Mouse (Mus musculus): ENCODE results near the gene Kyat1. TPM values are rescaled to one million over a fixed set of nuclear protein-coding genes. Genes with fewer than 3 reads are reported as not detected.

Gene Kyat1
- polyA plus RNA-seq, 1 experiment from 2014 or later = 11.4 TPM

- WGBS = 67% methylated on average over 7 of the region's 7 CpGs
- H3K27me3 ChIP-seq (ENCODE audit: control insufficient read depth, insufficient read depth, low read length) = no peaks in the 10 kb centered on the region
- H3K9ac ChIP-seq (ENCODE audit: low read depth, low read length) = no peak overlapping the region
- no peaks in the 10 kb centered on the region for H3K9me3 ChIP-seq (ENCODE audit: control insufficient read depth, low read length)
- ATAC-seq (ENCODE audit: low FRiP score, low TSS enrichment) = no peak
- H3K4me1 ChIP-seq (ENCODE audit: control insufficient read depth, insufficient read depth, low read length) = peaks cover 9% of the 10 kb centered on the region; the same call in 1 of the 2 replicates
- H3K4me3 ChIP-seq (ENCODE audit: low read length) = no peak overlapping the region
- H3K36me3 ChIP-seq (ENCODE audit: control insufficient read depth, insufficient read depth, low read length) = peaks cover 71% of the 10 kb centered on the region
- H3K4me2 ChIP-seq (replicated peaks; ENCODE audit: low read depth, low read length) = no peak overlapping the region
- no peak overlapping the region for H3K27ac ChIP-seq (ENCODE audit: low read depth, low read length)
Observed at GRCm38 (mm10) chr2:30244595-30245178, 39.0 kb upstream of the Kyat1 start.

GRCm38 (mm10) chr2:30243391-30243790, 37.7 kb upstream of the Kyat1 start:
- ATAC-seq (ENCODE audit: low FRiP score, low TSS enrichment) = no peak
- Histone ChIP-seq H3K27ac (ENCODE audit: low read depth, low read length) (no peak overlapping the region), H3K4me1 (ENCODE audit: control insufficient read depth, insufficient read depth, low read length) (peaks cover 22% of the 10 kb centered on the region), H3K4me3 (ENCODE audit: low read length) (no peak overlapping the region), H3K9ac (ENCODE audit: low read depth, low read length) (no peak overlapping the region), H3K4me2 (replicated peaks; ENCODE audit: low read depth, low read length) (no peak overlapping the region), H3K9me3 (ENCODE audit: control insufficient read depth, low read length) (no peaks in the 10 kb centered on the region), H3K27me3 (ENCODE audit: control insufficient read depth, insufficient read depth, low read length) (no peaks in the 10 kb centered on the region), H3K36me3 (ENCODE audit: control insufficient read depth, insufficient read depth, low read length) (peaks cover 60% of the 10 kb centered on the region)
- WGBS = 83% methylated on average over 4 of the region's 4 CpGs

- no peak overlapping the region for H3K4me2 ChIP-seq (replicated peaks; ENCODE audit: low read depth, low read length)
- 42% methylated on average over 4 of the region's 4 CpGs for WGBS
- H3K27me3 ChIP-seq (ENCODE audit: control insufficient read depth, insufficient read depth, low read length) = no peaks in the 10 kb centered on the region
- ATAC-seq (ENCODE audit: low FRiP score, low TSS enrichment) = no peak
- H3K9ac ChIP-seq (ENCODE audit: low read depth, low read length) = no peak overlapping the region
- no peak overlapping the region for H3K27ac ChIP-seq (ENCODE audit: low read depth, low read length)
- H3K4me1 ChIP-seq (ENCODE audit: control insufficient read depth, insufficient read depth, low read length) = peaks cover 23% of the 10 kb centered on the region
- H3K4me3 ChIP-seq (ENCODE audit: low read length) = no peak overlapping the region
- H3K36me3 ChIP-seq (ENCODE audit: control insufficient read depth, insufficient read depth, low read length) = peaks cover 54% of the 10 kb centered on the region
- H3K9me3 ChIP-seq (ENCODE audit: control insufficient read depth, low read length) = no peaks in the 10 kb centered on the region
Observed at GRCm38 (mm10) chr2:30242509-30242908, 36.9 kb upstream of the Kyat1 start.

- H3K4me2 ChIP-seq (replicated peaks; ENCODE audit: low read depth, low read length) = 0 out of 2 replicates have a peak within 1 kb of the TSS, but pooled peaks have one; percentile 2
- H3K4me3 ChIP-seq (ENCODE audit: low read length) = no peak within 1 kb of the TSS
- H3K27me3 ChIP-seq (ENCODE audit: control insufficient read depth, insufficient read depth, low read length) = no peaks in the 10 kb centered on the region
- no peaks in the 10 kb centered on the region for H3K9me3 ChIP-seq (ENCODE audit: control insufficient read depth, low read length)
- peak within 1 kb of the TSS; percentile 86 for H3K9ac ChIP-seq (ENCODE audit: low read depth, low read length)
- 82% methylated on average over 2 of the region's 2 CpGs for WGBS
- H3K36me3 ChIP-seq (ENCODE audit: control insufficient read depth, insufficient read depth, low read length) = peaks cover 46% of the 10 kb centered on the region
- ATAC-seq (ENCODE audit: low FRiP score, low TSS enrichment) = no peak
- peak within 1 kb of the TSS; percentile 37; the same call in 1 of the 2 replicates for H3K27ac ChIP-seq (ENCODE audit: low read depth, low read length)
- H3K4me1 ChIP-seq (ENCODE audit: control insufficient read depth, insufficient read depth, low read length) = peaks cover 29% of the 10 kb centered on the region
Observed at GRCm38 (mm10) chr2:30240267-30240666, 34.6 kb upstream of the Kyat1 start, which contains the start of gene Gm28035. Gm28035 (plus strand) TSS chr2:30240567.

GRCm38 (mm10) chr2:30239777-30240176, 34.1 kb upstream of the Kyat1 start:
- ATAC-seq (ENCODE audit: low FRiP score, low TSS enrichment) = no peak
- Histone ChIP-seq H3K4me3 (ENCODE audit: low read length) (no peak overlapping the region), H3K36me3 (ENCODE audit: control insufficient read depth, insufficient read depth, low read length) (peaks cover 44% of the 10 kb centered on the region), H3K27ac (ENCODE audit: low read depth, low read length) (peak overlapping the region; percentile 37; the same call in 1 of the 2 replicates), H3K9ac (ENCODE audit: low read depth, low read length) (peak overlapping the region; percentile 86), H3K9me3 (ENCODE audit: control insufficient read depth, low read length) (no peaks in the 10 kb centered on the region), H3K4me1 (ENCODE audit: control insufficient read depth, insufficient read depth, low read length) (peaks cover 29% of the 10 kb centered on the region), H3K27me3 (ENCODE audit: control insufficient read depth, insufficient read depth, low read length) (no peaks in the 10 kb centered on the region), H3K4me2 (replicated peaks; ENCODE audit: low read depth, low read length) (0 out of 2 replicates have a peak overlapping the region, but pooled peaks have one; percentile 2)
- WGBS = 70% methylated on average over 4 of the region's 4 CpGs

- peak overlapping the region; percentile 76 for H3K4me3 ChIP-seq (ENCODE audit: low read length)
- H3K27ac ChIP-seq (ENCODE audit: low read depth, low read length) = peak overlapping the region; percentile 24; the same call in 1 of the 2 replicates
- no peak for ATAC-seq (ENCODE audit: low FRiP score, low TSS enrichment)
- no peaks in the 10 kb centered on the region for H3K27me3 ChIP-seq (ENCODE audit: control insufficient read depth, insufficient read depth, low read length)
- H3K4me1 ChIP-seq (ENCODE audit: control insufficient read depth, insufficient read depth, low read length) = peaks cover 26% of the 10 kb centered on the region
- WGBS = 66% methylated on average over 3 of the region's 3 CpGs
- H3K9ac ChIP-seq (ENCODE audit: low read depth, low read length) = peak overlapping the region; percentile 86
- H3K9me3 ChIP-seq (ENCODE audit: control insufficient read depth, low read length) = no peaks in the 10 kb centered on the region
- H3K4me2 ChIP-seq (replicated peaks; ENCODE audit: low read depth, low read length) = peak overlapping the region; percentile 72
- peaks cover 37% of the 10 kb centered on the region for H3K36me3 ChIP-seq (ENCODE audit: control insufficient read depth, insufficient read depth, low read length)
Observed at GRCm38 (mm10) chr2:30238906-30239465, 33.3 kb upstream of the Kyat1 start.

- Histone ChIP-seq H3K9ac (ENCODE audit: low read depth, low read length) (peak overlapping the region; percentile 86), H3K4me2 (replicated peaks; ENCODE audit: low read depth, low read length) (peak overlapping the region; percentile 72), H3K4me1 (ENCODE audit: control insufficient read depth, insufficient read depth, low read length) (peaks cover 26% of the 10 kb centered on the region), H3K36me3 (ENCODE audit: control insufficient read depth, insufficient read depth, low read length) (peaks cover 28% of the 10 kb centered on the region), H3K9me3 (ENCODE audit: control insufficient read depth, low read length) (no peaks in the 10 kb centered on the region), H3K27me3 (ENCODE audit: control insufficient read depth, insufficient read depth, low read length) (no peaks in the 10 kb centered on the region), H3K4me3 (ENCODE audit: low read length) (peak overlapping the region; percentile 76), H3K27ac (ENCODE audit: low read depth, low read length) (peak overlapping the region; percentile 84)
- under 1% methylated on average over 18 of the region's 42 CpGs for WGBS
- peak; percentile 90 for ATAC-seq (ENCODE audit: low FRiP score, low TSS enrichment)
Observed at GRCm38 (mm10) chr2:30237881-30238280, 32.2 kb upstream of the Kyat1 start.

GRCm38 (mm10) chr2:30237199-30237880, 31.7 kb upstream of the Kyat1 start, which contains the start of gene Lrrc8a:
Lrrc8a (plus strand) TSS chr2:30237715.
- H3K9ac ChIP-seq (ENCODE audit: low read depth, low read length) = peak within 1 kb of the TSS; percentile 86
- H3K4me3 ChIP-seq (ENCODE audit: low read length) = peak within 1 kb of the TSS; percentile 76
- H3K36me3 ChIP-seq (ENCODE audit: control insufficient read depth, insufficient read depth, low read length) = peaks cover 25% of the 10 kb centered on the region
- no peaks in the 10 kb centered on the region for H3K27me3 ChIP-seq (ENCODE audit: control insufficient read depth, insufficient read depth, low read length)
- H3K4me2 ChIP-seq (replicated peaks; ENCODE audit: low read depth, low read length) = peak within 1 kb of the TSS; percentile 83
- WGBS = under 1% methylated on average over 47 of the region's 67 CpGs
- H3K27ac ChIP-seq (ENCODE audit: low read depth, low read length) = peak within 1 kb of the TSS; percentile 84
- no peaks in the 10 kb centered on the region for H3K9me3 ChIP-seq (ENCODE audit: control insufficient read depth, low read length)
- H3K4me1 ChIP-seq (ENCODE audit: control insufficient read depth, insufficient read depth, low read length) = peaks cover 23% of the 10 kb centered on the region
- ATAC-seq (ENCODE audit: low FRiP score, low TSS enrichment) = peak; percentile 98

All from kidney, embryonic 14.5 days (tissue).